In genomic region chr9:71624793-71625495, GRCm38 (mm10) we compare ENCODE assay signal across 9 mouse cellular contexts. TPM values are rescaled to one million over a fixed set of nuclear protein-coding genes. Genes with fewer than 3 reads are reported as not detected.
DNase-seq lines count a peak whose midpoint lies in the region; TF ChIP-seq lines count a peak whose summit lies in the region.
"Had no signal": no experiment of that assay in that cellular context is flagged by ENCODE, and none has a peak within 500 bp of the region (broad histone marks: within the 10 kb centered on the region; RNA-seq: fewer than 3 reads in every experiment).

No protein-coding gene starts in this region.

- no peaks in the 10 kb centered on the region for H3K36me3 ChIP-seq in heart, adult 2 months (ENCODE audit: control insufficient read depth, insufficient read depth, low read length)
- peaks cover 40% of the 10 kb centered on the region for H3K36me3 ChIP-seq in heart, embryonic 10.5 days
- peaks cover 3% of the 10 kb centered on the region; the same call in 1 of the 2 replicates for H3K36me3 ChIP-seq in ES-E14 (ENCODE audit: control insufficient read depth, insufficient read depth, low read length, poor library complexity, severe bottlenecking)

- H3K27ac ChIP-seq in heart, adult 2 months = no peak overlapping the region
- no peak overlapping the region for H3K27ac ChIP-seq in heart, embryonic 10.5 days
- H3K27ac ChIP-seq in ES-E14 (ENCODE audit: insufficient read depth, low read depth, low read length, poor library complexity, severe bottlenecking) = no peak overlapping the region
- H3K27ac ChIP-seq: macrophage had no signal

- H3K9ac ChIP-seq in heart, adult 2 months (ENCODE audit: low read depth, low read length) = no peak overlapping the region
- no peak overlapping the region for H3K9ac ChIP-seq in ES-E14 (ENCODE audit: insufficient read depth, low read depth, low read length, poor library complexity, severe bottlenecking)

- no peak for TF ChIP-seq EP300 in heart, adult 2 months (IDR thresholded peaks at IDR 0.05; ENCODE audit: insufficient read depth, low read depth, low read length)

- H3K27me3 ChIP-seq in heart, adult 2 months (ENCODE audit: control insufficient read depth, insufficient read depth, low read length) = no peaks in the 10 kb centered on the region
- no peaks in the 10 kb centered on the region for H3K27me3 ChIP-seq in heart, embryonic 10.5 days (ENCODE audit: insufficient read depth, poor library complexity, severe bottlenecking)

- TF ChIP-seq POLR2A in heart, adult 2 months (IDR thresholded peaks at IDR 0.05; ENCODE audit: insufficient read depth, low read depth, low read length) = no peak

- peak; percentile 52 to 75 for DNase-seq in heart, adult 2 months
- no peak for DNase-seq in heart, embryonic 10.5 days (ENCODE audit: low spot score)
- DNase-seq in ES-E14 (ENCODE audit: low read depth, low spot score) = peak; percentile 52
- peak; percentile 80 to 82 for DNase-seq in cerebellum, postnatal 10 days
- DNase-seq in heart, postnatal 36 days = peak; percentile 61 to 75
- DNase-seq in left cerebral cortex, postnatal 36 days (ENCODE audit: low spot score in 2 of 2) = peak; percentile 46 to 52
- peak; percentile 43 for DNase-seq in ovary, postnatal 14 days (ENCODE audit: low spot score)
- DNase-seq in thymus, postnatal 25 days = peak; percentile 75

- peaks cover 6% of the 10 kb centered on the region for H3K4me1 ChIP-seq in heart, adult 2 months (ENCODE audit: control insufficient read depth, insufficient read depth, low read length)
- H3K4me1 ChIP-seq in heart, embryonic 10.5 days = peaks cover 28% of the 10 kb centered on the region
- no peaks in the 10 kb centered on the region for H3K4me1 ChIP-seq in ES-E14 (ENCODE audit: control insufficient read depth in 2 of 2, insufficient read depth in 2 of 2, low read length in 2 of 2, poor library complexity in 1 of 2)

- peak; percentile 93 for TF ChIP-seq CTCF in heart, adult 2 months (IDR thresholded peaks at IDR 0.05)

- WGBS in heart, adult 2 months = 52% methylated on average over 10 of the region's 10 CpGs
- 47% methylated on average over 10 of the region's 10 CpGs for WGBS in heart, embryonic 10.5 days

- no peaks in the 10 kb centered on the region for H3K9me3 ChIP-seq in heart, embryonic 10.5 days
- H3K9me3 ChIP-seq in ES-E14 (ENCODE audit: control insufficient read depth, insufficient read depth, low read depth, low read length) = no peaks in the 10 kb centered on the region; the same call in 1 of the 2 replicates

- in situ Hi-C loops in ES-E14 (cut with MboI; ENCODE audit: low sequenced_read_pairs in 2 of 2, unreplicated experiment in 2 of 2) = no loop called here

- no peaks in the 10 kb centered on the region for H3K79me2 ChIP-seq in heart, adult 2 months (replicated peaks; ENCODE audit: control insufficient read depth, insufficient read depth, low read length)

- intact Hi-C loops in heart, adult 2 months (cut with DNase I) = loop anchor here (1.0 to 10.0 kb wide), 3 partner anchors 265 to 498 kb away; partner anchors contain the start of gene Aldh1a2
- intact Hi-C loops in heart, postnatal 36 days (cut with DNase I) = loop anchor here (5.0 to 10.0 kb wide), 3 partner anchors 398 to 1488 kb away; no protein-coding TSS in a partner anchor
- intact Hi-C loops in left cerebral cortex, postnatal 36 days (cut with DNase I) = loop anchor here (10.0 kb wide), 1 partner anchor 270 kb away; no protein-coding TSS in a partner anchor

- H3K4me3 ChIP-seq in heart, adult 2 months = no peak overlapping the region
- H3K4me3 ChIP-seq in heart, embryonic 10.5 days = no peak overlapping the region
- H3K4me3 ChIP-seq in ES-E14 (ENCODE audit: insufficient read depth in 1 of 2, low read depth in 1 of 2, low read length in 2 of 2, poor library complexity in 1 of 2, severe bottlenecking in 1 of 2) = no peak overlapping the region

TF ChIP-seq in ES-E14, 5 proteins besides CTCF, POLR2A, EP300 and RAD21:
- TF ChIP-seq HCFC1 (IDR thresholded peaks at IDR 0.05; ENCODE audit: borderline replicate concordance, insufficient read depth, low read length) (no peak), CHD2 (IDR thresholded peaks at IDR 0.05; ENCODE audit: low read depth, low read length) (no peak), MAFK (IDR thresholded peaks at IDR 0.05; ENCODE audit: insufficient read depth, low read depth, low read length) (no peak), ZNF384 (IDR thresholded peaks at IDR 0.05; ENCODE audit: low read depth, low read length) (no peak), ZC3H11A (IDR thresholded peaks at IDR 0.05; ENCODE audit: borderline replicate concordance, low read depth, low read length) (no peak)

RNA-seq across cellular contexts. Expression of gene Myzap, which starts 32.8 kb away (rescaled TPM):
- 100 to 1,000 TPM; 359 to 430 TPM for total RNA-seq in heart, adult 2 months (2021)
- polyA plus RNA-seq in heart, adult 2 months (2012; rRNA removed) = 163 and 284 TPM in 2 replicates
- polyA plus RNA-seq in heart, embryonic 10.5 days (2016; fragmentation: Nextera tagmentation; extraction: Ambion mirVana) = 23.4 and 38.5 TPM in 2 replicates
- total RNA-seq in ES-E14 (2012; rRNA removed) = 0.85 and 0.94 TPM in 2 replicates
- 100 to 1,000 TPM; 401 to 451 TPM for total RNA-seq in heart, postnatal 36 days (2021)
- total RNA-seq in left cerebral cortex, postnatal 36 days (2021) = 1 to 10 TPM in 1 of 2 experiments, under 1 TPM in 1; 0.86 to 3.1 TPM
- polyA plus RNA-seq: macrophage had no signal

Comparison
In these comparisons a context has a peak if more than half of its experiments do, and no peak if none do; other contexts are left out.
1. RNA of gene Myzap, which starts 32.8 kb away (total RNA-seq): 401 to 451 TPM in heart, postnatal 36 days and 359 to 430 TPM in heart, adult 2 months; 0.86 to 3.1 TPM in left cerebral cortex, postnatal 36 days and 0.85 to 0.94 TPM in ES-E14; every median in the first group is over 10 times any median in the second.